Mouse (Mus musculus) 3134 (cell line): ENCODE data around the gene Cecr2.

Experiments
- DNase-seq: peaks from one replicate; pipeline ENCODE4 v3.0.0-alpha.2; 2011; ENCODE audit warnings: low spot score; ENCODE audit not compliant: insufficient read length; ENCODE audit errors: extremely low read depth

The Cecr2 gene

DNA sequence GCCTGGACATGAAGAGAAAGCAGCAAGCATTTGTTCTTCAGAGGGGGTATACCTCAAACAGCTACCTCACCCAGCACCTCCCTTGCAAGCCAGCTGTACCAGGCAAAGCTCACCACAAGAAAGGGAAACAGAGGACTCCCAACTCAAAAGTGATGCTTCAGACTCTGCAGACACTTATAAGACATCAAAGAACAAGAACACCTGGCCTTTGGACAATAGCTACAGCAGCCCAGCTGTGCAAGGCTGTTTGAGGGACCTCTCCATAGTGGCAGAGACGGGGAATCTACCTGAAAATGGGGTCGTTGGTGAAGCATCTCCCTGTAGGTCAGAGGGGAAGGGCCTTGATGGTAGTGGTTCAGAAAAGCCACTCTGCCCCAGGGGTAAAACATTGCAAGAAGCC is 95.0 kb downstream of the Cecr2 start:
- DNase-seq = no peak

DNA sequence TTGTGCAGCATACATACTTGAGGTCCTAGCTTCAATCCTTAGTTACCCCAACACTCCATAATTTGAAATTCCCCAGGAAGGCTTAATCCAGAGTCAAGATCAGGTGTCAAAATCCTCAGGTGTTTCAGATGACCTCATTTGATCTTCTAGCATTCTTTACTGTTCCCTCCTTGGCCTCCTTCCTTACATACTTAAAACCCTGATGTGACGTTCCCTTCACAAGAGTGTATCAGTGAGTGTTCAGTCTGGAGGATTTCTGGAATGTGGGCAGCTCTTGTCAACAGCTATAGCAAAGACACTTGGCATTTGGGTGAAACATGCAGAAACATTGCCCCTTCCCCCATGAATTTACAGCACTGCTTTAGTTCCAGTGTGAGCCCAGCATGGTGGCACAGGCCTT is 103.8 kb downstream of the Cecr2 start:
- DNase-seq = no peak

DNA sequence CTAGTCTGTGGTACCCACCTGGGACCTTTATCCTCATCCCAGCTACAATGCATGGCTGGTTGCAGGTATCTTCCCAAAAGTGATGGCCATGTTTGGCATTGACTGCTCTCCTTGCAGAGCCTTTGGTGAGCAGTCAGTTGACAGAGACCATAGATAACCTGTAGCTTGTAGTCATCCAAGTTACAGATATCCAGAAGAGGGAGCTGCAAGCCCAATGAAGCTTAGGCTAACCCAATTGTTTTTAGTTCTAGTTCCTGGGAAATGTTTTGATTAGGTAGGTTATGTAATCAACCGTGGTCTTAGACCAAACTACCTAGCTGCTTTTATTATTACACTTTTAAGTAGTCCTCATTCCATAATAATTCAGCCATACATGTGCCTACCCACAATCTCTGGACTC is 105.2 kb downstream of the Cecr2 start:
- DNase-seq = no peak

DNA sequence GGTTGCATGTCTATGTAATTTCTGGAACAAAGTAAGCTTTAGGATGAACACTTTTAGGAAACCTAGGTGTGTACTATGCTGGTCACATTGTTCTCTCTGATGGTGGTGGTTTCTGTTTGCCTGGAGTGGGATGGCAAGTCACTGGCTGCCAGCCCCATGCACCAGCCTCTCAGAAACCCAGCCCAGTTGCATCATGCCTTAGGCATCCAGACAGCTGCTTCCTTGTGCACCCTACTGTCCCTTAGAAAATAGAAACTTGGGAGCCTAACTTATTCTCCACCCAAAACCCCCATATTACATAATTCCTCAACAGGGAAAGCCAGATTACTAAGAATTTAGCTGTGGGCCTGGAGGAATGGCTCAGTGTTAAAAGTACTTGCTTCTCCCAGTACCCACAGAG is 105.9 kb downstream of the Cecr2 start:
- peak; percentile 42 for DNase-seq

DNA sequence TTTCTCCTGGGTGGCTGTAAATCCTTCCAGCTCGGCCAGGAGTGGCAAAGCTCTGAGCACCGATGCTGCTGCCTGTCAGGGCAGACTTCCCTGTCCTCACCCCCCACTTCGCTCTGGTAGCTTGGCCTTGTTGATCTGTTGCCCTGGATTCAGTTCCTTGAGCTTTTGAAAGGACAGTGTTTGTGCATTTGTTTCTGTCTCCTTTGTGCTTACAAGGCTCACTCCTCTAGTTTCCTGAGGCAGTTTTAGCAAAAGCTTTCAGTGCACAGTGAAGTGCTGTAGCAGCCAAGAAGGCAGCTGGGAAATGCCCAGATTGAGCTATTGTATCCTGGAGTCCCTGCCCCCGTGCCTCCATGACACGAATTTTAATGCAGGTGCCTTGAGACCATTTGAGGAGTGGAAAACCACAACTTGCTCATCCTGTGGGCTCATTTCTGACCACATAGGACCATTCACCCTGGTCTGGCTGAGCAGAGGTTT is 107.0 kb downstream of the Cecr2 start, which contains the start of gene Slc25a18:
Slc25a18 (plus strand) TSS at position 430 of the 480 bp plus-strand sequence.
- DNase-seq = no peak

DNA sequence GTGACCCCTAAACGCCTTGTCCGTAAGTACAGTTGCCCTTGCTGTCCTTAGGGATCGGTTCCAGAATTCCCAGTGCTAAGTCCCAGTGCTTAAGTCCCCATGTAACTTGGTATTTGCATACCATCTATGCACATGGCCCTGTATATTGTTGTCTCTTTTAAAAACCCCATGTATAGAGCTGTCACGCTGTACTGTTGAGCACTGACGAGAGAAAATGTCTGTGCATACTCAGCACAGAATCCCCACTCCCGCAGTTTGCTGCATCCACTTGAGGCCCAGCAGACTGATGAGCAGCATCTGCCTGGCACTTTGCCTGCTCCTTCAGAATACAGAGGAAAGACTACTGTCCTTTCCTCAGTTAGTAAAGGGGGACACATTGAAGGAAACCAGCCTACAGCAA is 107.6 kb downstream of the Cecr2 start:
- DNase-seq = no peak

DNA sequence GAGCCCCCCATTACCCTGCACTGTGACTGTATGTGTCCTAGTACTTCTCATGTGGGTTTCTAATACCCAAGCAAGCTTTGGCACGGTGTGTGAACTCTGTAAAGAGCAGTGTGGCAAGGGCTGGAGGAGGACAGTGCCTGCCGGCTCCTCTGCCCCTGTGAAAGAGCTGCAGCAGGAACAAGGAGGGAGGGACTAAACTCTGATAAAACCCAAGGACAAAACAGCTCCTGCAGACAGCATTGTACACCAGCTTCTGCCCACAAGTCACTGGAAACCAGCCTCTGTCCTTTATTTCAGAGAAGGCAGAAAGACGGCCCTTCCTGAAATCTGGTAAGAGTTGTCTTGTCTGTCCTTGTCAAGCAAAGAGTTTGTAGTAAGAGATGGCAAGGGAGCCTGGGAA is 110.1 kb downstream of the Cecr2 start:
- no peak for DNase-seq

DNA sequence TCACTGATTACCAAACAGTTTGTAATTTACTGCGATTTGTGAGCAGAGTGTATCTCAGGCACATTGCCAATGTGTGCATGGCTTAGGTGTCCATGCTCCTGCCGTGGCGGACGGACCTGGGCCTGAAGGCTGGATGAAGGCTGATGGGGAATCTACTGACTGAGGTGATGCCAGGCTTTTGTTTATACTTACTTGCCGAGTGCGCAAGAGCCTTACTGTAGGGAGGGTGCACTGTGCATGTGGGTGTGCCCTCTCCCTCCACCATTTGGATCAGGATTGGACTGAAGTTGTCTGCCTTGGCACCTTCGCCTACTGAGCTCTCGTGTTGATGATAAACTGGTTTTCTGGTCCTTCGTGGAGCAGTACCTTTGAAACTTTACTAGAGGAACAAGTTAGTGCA is 111.4 kb downstream of the Cecr2 start:
- DNase-seq = no peak

DNA sequence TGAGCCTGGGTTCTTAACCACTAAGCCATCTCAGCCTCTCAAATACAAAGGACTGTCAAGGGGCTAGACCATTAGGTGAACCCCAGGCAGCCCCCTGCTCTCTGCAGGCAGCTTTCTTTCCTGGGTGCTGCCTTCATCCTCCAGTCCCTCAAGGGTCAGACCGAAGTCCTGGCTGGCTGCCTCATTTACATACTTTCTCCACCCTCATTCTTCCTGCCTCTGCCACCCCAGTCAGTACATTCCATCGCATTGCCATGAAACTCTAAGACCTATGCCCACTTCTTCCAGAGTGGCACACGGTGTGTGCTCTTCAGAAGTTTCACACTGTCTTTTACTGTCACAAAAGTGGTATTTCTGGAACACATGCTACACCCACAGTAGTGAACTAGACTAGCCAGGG is 112.1 kb downstream of the Cecr2 start:
- DNase-seq = no peak

DNA sequence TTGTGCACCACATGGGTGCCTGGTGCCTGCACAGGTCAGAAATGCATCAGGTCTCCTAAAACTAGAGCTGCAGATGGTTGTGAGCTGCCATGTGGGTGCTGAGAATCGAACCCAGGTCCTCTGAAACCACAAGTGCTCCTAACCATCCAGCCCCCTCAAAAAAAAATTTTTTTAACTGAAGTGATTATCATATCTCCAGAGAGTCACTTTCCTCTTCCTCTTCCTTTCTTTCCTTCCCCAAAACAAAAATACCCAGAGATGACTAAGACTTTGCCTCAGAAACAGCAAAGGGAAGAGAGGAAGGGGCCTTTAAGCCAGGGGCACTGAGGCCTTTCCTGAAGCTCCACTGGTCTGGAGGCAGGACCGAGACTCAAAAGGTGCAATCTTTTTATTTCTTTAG is 116.8 kb downstream of the Cecr2 start:
- no peak for DNase-seq

DNA sequence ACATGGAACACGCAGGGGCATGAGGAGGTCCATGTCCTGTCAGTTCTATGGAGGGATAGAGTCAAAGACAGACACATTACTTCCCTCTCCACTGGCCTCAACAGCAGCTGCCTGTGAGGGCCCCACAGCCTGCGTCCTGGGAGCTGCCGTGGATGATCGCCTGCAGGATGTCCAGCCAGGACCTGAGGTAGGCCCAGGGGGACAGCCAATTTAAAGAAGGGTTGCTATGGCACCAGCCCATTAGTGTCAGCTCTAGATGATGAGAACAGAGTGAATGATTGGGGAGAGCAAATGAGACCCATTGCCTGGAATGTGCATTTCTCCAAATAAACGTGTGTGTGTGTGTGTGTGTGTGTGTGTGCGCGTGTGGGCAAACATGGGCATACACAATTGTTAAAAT is 118.2 kb downstream of the Cecr2 start:
- no peak for DNase-seq

DNA sequence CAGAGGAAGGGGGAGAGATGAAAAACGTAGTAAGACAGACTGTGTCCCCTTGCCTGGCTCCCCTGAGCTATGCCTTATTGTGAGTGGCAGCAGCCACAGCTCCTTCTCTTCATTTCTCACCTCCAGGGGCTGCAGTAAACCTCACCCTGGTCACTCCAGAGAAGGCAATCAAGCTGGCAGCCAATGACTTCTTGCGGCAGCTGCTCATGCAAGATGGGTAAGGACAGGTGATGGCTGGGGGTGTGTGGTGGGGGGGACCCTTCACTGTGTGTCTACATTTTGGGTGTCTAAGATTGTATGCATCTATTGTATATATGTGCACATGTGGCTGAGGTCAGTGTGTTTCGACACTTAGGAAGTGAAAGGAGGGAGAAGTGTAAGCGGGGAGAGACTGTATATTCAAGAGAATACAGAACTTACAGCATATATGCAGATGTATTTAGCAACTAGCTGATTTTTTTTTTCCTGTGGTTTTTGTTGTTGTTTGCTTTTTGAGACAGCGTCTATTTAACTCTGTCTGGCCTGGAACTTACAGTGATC is 122.0 kb downstream of the Cecr2 start:
- no peak for DNase-seq

DNA sequence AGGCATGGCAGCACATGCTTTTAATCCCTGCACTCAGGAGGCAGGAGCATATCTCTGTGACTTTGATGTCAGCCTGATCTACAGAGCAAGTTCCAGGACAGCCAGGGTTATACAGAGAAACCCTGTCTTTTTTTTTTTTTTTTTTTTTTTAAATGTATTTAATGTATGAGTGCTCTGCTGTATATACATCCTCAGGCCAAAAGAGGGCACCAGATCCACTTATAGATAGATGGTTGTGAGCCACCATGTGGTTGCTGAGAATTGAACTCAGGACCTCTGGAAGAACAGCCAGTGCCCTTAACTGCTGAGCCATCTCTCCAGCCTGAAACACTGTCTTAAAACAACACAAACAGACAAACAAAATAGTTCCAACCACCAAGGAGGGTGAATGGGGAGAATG is 122.7 kb downstream of the Cecr2 start:
- no peak for DNase-seq

DNA sequence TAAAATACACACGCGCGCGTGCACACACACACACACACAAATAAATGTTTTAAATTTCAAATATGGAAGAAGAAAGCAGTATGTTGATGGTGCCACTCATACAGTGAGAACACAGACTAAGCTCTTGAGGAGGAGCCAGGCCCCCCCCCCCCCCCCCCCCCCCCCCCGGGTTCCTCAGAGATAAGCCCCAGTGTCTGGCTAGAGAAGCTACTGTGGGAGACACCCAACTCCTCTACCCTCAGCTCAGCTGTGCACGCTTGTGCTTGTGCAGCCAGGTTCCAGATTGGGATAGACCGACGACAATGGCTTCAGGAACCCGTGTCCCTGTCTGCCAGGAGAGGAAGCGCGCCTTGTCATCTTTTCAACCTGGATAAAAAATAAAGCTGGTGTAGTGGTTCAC is 124.0 kb downstream of the Cecr2 start:
- no peak for DNase-seq

DNA sequence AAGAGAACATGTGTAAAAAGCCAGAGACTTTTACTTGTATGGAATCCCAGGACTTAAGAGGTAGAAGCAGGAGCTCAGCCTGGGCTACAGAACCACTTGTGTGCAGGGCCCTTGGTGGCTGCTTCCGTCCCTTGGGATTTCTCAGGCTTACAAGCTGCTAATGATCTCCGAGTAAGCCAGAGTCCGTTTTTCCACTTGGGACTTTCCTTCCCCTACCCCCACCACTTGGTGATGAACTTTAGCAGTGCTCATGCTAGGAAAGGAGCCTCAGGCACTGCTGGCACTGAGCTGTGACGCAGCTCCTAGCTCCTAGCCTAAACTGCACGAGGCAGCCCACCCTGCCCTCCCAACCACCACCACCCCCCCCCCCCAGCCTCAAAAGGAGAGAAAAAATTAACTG is 124.5 kb downstream of the Cecr2 start:
- no peak for DNase-seq

DNA sequence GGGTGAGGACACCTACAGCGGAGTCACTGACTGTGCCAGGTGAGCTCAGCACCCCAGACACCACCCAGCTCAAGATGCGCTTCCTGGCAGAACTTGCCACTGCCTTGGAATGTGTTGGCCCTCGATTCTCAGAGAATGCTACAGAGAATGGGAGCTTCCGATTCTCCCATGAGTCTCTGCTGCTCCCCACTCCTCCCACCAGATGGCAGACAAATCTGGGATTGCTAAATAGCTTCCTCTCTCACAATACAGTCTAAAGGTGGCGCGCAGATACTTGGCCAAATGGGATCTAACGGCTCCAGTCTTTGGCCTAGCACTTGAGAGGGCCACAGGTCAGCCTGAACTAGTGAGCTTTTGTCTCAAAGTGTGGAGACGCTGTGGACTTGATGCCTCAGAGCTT is 126.8 kb downstream of the Cecr2 start:
- DNase-seq = no peak

DNA sequence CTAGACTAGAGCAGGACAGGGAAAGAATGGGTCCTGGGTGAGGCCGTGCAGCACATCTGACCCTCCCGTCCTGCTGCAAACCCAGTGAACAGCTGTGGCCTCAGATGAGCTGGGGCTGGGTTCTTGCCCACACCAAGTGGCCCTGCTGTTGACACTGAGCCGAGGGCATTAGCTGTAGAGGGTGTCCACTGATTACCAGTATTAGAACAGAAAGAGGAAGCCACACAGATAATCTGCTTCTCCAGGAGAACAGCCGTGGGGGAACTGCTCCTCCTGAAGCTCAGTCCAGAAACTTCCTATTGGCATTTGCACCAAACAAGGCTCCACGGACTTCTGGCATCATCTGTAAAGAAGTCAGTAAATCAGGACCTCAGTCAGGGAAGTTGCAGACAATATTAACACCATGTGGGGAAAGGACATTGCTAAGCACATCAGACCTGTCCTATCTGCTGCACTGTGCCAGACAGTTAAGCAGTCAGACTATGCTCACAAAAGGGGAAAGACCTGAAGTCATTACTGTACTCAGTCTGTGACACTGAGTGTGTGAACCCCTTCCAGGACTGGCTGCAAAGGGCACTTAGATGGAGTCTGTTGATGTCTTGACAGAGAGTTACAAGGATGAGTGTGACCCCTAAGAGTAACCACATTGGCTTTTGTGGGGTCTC is 129.4 kb downstream of the Cecr2 start:
- no peak for DNase-seq

DNA sequence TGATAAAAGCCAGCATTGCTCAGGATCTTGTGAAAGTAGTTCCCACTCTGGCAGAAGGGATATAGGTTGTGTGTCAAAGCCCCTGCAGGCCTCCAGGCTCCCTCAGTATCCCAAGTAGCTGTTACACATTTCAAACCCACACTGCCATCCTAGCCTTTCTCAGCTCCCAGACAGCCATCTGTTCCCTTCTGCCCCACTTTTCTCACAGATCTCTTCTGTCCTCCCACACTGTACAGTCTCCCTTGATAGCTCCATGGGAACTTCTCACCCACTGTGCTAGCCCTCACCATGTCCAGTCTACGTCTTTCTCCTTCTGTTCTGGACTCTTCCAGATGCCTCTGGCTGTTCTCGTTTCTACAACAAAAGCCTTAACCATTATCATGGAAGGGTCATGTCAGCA is 129.9 kb downstream of the Cecr2 start:
- DNase-seq = no peak

DNA sequence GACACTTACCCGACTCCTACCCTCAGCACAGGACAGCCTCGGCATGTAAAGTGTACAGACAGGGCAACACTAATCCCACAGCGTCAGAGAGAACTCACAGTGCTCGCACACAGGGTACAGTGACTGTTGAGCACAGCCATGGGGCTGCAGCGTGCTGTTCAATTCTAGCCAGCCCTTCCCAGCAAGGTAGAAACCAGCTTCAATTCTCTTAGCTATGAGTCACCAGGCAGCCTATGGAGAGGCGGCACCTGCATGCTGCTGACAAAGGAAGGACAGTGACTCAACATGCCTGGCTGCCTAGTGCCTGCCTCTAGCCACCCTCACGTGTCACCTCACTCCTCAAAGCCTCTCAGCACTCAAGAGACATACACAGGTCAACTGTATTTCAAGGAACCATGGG is 131.8 kb downstream of the Cecr2 start:
- DNase-seq = no peak

DNA sequence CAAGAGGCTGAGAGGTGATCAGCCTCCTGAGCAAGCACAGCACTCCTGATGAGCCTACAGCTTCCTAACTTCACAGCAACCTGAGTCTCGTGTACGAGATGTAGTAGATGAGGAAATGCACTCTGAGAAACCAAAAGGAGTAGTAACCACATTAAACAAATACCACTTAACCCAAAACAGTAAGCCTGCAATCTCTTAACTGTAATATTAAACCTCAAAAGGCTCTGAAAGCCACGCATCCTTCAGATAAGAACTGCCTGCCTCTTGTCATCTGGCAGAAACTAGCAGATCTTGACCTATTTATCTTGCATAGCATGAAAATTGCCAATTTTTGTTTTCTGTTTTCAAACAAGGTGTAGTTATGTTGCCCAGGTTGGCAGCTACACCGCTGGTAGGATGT is 132.7 kb downstream of the Cecr2 start:
- no peak for DNase-seq

DNA sequence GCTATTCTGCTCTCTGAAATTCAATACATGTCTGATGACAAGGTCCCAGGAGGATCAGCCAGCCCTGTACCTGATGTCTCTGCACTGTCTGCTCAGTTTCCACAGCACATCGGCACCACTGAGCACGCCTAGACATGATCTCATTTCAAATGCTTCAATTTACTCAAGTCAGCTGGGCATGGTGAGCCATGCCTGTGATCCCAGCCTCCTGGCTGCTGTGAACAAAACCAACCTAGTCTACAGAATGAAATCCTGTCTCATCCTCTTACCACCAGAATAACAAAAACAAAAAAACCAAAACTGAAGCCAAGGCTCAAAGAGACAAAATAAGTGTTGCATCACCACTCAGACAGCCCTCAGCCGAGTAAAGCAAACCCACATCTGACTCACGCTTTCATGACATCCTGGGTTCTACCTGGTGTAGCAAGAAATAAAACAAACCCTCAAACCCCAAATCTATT is 133.4 kb downstream of the Cecr2 start:
- DNase-seq = no peak

DNA sequence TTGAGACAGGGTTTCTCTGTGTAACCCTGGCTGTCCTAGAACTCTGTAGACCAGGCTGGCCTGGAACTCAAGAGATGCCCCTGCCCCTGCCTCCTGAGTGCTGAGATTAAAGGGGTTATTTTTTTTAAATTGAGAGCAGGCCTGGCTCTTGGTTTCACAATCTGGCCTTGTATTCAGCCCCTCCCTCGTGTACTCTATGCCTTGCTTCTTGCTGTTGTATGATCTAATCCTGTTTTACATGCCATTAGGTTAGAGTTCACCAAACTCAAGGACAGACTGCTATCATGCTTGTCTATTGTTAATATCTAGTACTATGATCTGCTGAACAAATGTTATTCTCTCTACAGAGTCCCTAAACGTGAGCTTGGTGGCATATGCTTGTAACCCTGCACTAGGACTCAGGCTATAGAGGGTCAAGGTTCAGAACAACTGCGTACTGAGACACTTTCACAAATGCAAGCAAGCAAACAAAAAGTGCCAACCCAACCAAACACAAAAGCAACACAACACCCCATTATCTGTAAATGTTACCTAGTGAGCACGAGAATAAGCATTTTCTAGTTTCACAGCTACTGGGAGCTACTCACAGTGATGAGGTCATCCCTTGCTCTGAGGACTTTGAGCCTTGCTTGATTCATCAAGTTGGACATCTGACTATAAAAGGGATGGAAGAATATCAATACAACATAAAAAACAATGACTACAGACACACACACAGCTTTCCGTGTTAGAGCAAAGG is 141.0 kb downstream of the Cecr2 start:
- DNase-seq = no peak
